Mouse (Mus musculus): ENCODE measurements around the gene Mgat4a. TPM values are rescaled to one million over a fixed set of nuclear protein-coding genes. Genes with fewer than 3 reads are reported as not detected.

Gene Mgat4a
- polyA plus RNA-seq, 2 experiments = 0.77 to 0.91 TPM

DNA sequence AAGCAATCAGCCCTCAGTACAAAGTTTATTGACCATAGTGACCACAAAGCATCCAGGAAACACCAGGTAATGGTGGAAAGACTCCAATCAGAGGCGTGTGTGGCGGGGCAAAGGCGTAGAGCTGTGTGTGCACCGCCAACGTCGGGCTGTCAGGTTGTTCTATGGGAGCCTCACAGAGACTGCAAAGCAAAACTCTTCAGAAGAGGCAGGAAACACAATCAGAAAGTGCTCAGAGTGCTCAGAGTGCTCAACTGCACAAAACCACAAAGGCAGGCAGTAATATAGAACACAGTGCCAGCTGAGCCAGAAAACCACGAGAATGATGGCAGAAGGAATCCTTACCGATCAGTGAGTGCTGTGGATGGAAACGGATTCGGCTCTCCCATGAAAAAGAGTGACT is 67.6 kb downstream of the Mgat4a start:
- no peaks in the 10 kb centered on the region for H3K9me3 ChIP-seq (ENCODE audit: control insufficient read depth, low read length)
- no peaks in the 10 kb centered on the region for H3K36me3 ChIP-seq (replicated peaks; ENCODE audit: control insufficient read depth, insufficient read depth, low read depth)
- no peak overlapping the region for H3K4me3 ChIP-seq (ENCODE audit: insufficient read depth in 1 of 2, low read depth in 2 of 2, low read length in 2 of 2)
- H3K27me3 ChIP-seq (ENCODE audit: control insufficient read depth, insufficient read depth, low read length) = no peaks in the 10 kb centered on the region
- ATAC-seq (ENCODE audit: insufficient read depth) = no peak
- no peak for DNase-seq (ENCODE audit: low read depth in 3 of 3, low spot score in 3 of 3)
- H3K4me2 ChIP-seq (ENCODE audit: low read depth) = no peak overlapping the region
- H3K27ac ChIP-seq = no peak overlapping the region
- no peak overlapping the region for H3K9ac ChIP-seq (replicated peaks)
- TF ChIP-seq CTCF (IDR thresholded peaks at IDR 0.05; ENCODE audit: low read depth) (no peak), EP300 (IDR thresholded peaks at IDR 0.05; ENCODE audit: low read depth) (no peak)
- peaks cover 15 to 26% of the 10 kb centered on the region in 2 experiments for H3K4me1 ChIP-seq (replicated peaks; ENCODE audit: control insufficient read depth in 2 of 2, insufficient read depth in 2 of 2, low read length in 1 of 2)
- 47% methylated on average over 10 of the region's 10 CpGs for WGBS (ENCODE audit: insufficient replicate concordance)

GRCm38 (mm10) chr1:37471179-37472148 is 69.4 kb downstream of the Mgat4a start:
- H3K4me2 ChIP-seq (ENCODE audit: low read depth) = no peak overlapping the region
- no peak overlapping the region for H3K9ac ChIP-seq (replicated peaks)
- DNase-seq (ENCODE audit: low read depth in 3 of 3, low spot score in 3 of 3) = no peak
- ATAC-seq (ENCODE audit: insufficient read depth) = no peak
- no peak overlapping the region for H3K4me3 ChIP-seq (ENCODE audit: insufficient read depth in 1 of 2, low read depth in 2 of 2, low read length in 2 of 2)
- H3K36me3 ChIP-seq (replicated peaks; ENCODE audit: control insufficient read depth, insufficient read depth, low read depth) = no peaks in the 10 kb centered on the region
- peaks cover under 1 to 9% of the 10 kb centered on the region in 2 experiments; a peak in 3 of 4 replicates for H3K4me1 ChIP-seq (replicated peaks; ENCODE audit: control insufficient read depth in 2 of 2, insufficient read depth in 2 of 2, low read length in 1 of 2)
- no peaks in the 10 kb centered on the region for H3K9me3 ChIP-seq (ENCODE audit: control insufficient read depth, low read length)
- no peaks in the 10 kb centered on the region for H3K27me3 ChIP-seq (ENCODE audit: control insufficient read depth, insufficient read depth, low read length)
- peak; percentile 37; the same call in 1 of the 2 replicates for TF ChIP-seq CTCF (IDR thresholded peaks at IDR 0.05; ENCODE audit: low read depth)
- TF ChIP-seq EP300 (IDR thresholded peaks at IDR 0.05; ENCODE audit: low read depth) = no peak
- 57% methylated on average over 6 of the region's 6 CpGs for WGBS (ENCODE audit: insufficient replicate concordance)
- no peak overlapping the region for H3K27ac ChIP-seq

DNA sequence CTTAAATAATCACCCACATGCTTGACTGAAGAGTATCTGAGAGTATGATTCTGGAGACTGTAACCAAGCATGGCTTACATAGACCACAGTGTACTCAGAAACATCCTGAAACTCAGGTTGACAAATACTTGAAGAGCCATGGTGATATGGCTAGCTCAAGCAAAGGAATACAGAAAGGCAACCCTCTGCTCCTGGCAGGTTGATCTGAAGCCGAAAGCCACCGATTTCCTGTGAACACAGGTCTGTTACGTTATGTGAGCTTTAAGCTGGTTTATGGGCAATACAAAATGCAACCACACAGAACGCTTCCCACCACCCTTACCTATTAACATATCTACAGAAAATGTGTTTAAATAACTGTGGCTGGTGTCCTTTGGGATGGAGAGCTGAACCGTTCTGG is 71.8 kb downstream of the Mgat4a start:
- TF ChIP-seq CTCF (IDR thresholded peaks at IDR 0.05; ENCODE audit: low read depth) (no peak), EP300 (IDR thresholded peaks at IDR 0.05; ENCODE audit: low read depth) (no peak)
- ATAC-seq (ENCODE audit: insufficient read depth) (no peak), DNase-seq (ENCODE audit: low read depth in 3 of 3, low spot score in 3 of 3) (no peak)
- WGBS (ENCODE audit: insufficient replicate concordance) = 73% methylated on average over 5 of the region's 5 CpGs
- Histone ChIP-seq H3K27ac (no peak overlapping the region), H3K4me2 (ENCODE audit: low read depth) (no peak overlapping the region), H3K9ac (replicated peaks) (no peak overlapping the region), H3K36me3 (replicated peaks; ENCODE audit: control insufficient read depth, insufficient read depth, low read depth) (no peaks in the 10 kb centered on the region), H3K4me3 (ENCODE audit: insufficient read depth in 1 of 2, low read depth in 2 of 2, low read length in 2 of 2) (no peak overlapping the region), H3K4me1 (replicated peaks; ENCODE audit: control insufficient read depth in 2 of 2, insufficient read depth in 2 of 2, low read length in 1 of 2) (peaks cover 0 to 5% of the 10 kb centered on the region in 2 experiments; a peak in 2 of 4 replicates), H3K9me3 (ENCODE audit: control insufficient read depth, low read length) (no peaks in the 10 kb centered on the region), H3K27me3 (ENCODE audit: control insufficient read depth, insufficient read depth, low read length) (no peaks in the 10 kb centered on the region)

- Histone ChIP-seq H3K36me3 (replicated peaks; ENCODE audit: control insufficient read depth, insufficient read depth, low read depth) (no peaks in the 10 kb centered on the region), H3K27me3 (ENCODE audit: control insufficient read depth, insufficient read depth, low read length) (no peaks in the 10 kb centered on the region), H3K4me2 (ENCODE audit: low read depth) (no peak overlapping the region), H3K27ac (no peak overlapping the region), H3K4me1 (replicated peaks; ENCODE audit: control insufficient read depth in 2 of 2, insufficient read depth in 2 of 2, low read length in 1 of 2) (no peaks in the 10 kb centered on the region), H3K9me3 (ENCODE audit: control insufficient read depth, low read length) (no peaks in the 10 kb centered on the region), H3K4me3 (ENCODE audit: insufficient read depth in 1 of 2, low read depth in 2 of 2, low read length in 2 of 2) (no peak overlapping the region), H3K9ac (replicated peaks) (no peak overlapping the region)
- no peak for DNase-seq (ENCODE audit: low read depth in 3 of 3, low spot score in 3 of 3)
- no peak for TF ChIP-seq CTCF (IDR thresholded peaks at IDR 0.05; ENCODE audit: low read depth)
- no peak for TF ChIP-seq EP300 (IDR thresholded peaks at IDR 0.05; ENCODE audit: low read depth)
- no peak for ATAC-seq (ENCODE audit: insufficient read depth)
- WGBS (ENCODE audit: insufficient replicate concordance) = 68% methylated on average over 4 of the region's 4 CpGs
Observed at GRCm38 (mm10) chr1:37467806-37468205, 73.0 kb downstream of the Mgat4a start.

- Histone ChIP-seq H3K9ac (replicated peaks) (no peak overlapping the region), H3K4me2 (ENCODE audit: low read depth) (no peak overlapping the region), H3K36me3 (replicated peaks; ENCODE audit: control insufficient read depth, insufficient read depth, low read depth) (no peaks in the 10 kb centered on the region), H3K4me3 (ENCODE audit: insufficient read depth in 1 of 2, low read depth in 2 of 2, low read length in 2 of 2) (no peak overlapping the region), H3K27ac (no peak overlapping the region), H3K4me1 (replicated peaks; ENCODE audit: control insufficient read depth in 2 of 2, insufficient read depth in 2 of 2, low read length in 1 of 2) (no peaks in the 10 kb centered on the region), H3K9me3 (ENCODE audit: control insufficient read depth, low read length) (no peaks in the 10 kb centered on the region), H3K27me3 (ENCODE audit: control insufficient read depth, insufficient read depth, low read length) (no peaks in the 10 kb centered on the region)
- WGBS (ENCODE audit: insufficient replicate concordance) = 66% methylated on average over 3 of the region's 3 CpGs
- TF ChIP-seq EP300 (IDR thresholded peaks at IDR 0.05; ENCODE audit: low read depth) = no peak
- TF ChIP-seq CTCF (IDR thresholded peaks at IDR 0.05; ENCODE audit: low read depth) = peak; percentile 40
- ATAC-seq (ENCODE audit: insufficient read depth) (no peak), DNase-seq (ENCODE audit: low read depth in 3 of 3, low spot score in 3 of 3) (no peak)
Observed at GRCm38 (mm10) chr1:37466322-37466995, 74.4 kb downstream of the Mgat4a start.
